Mouse (Mus musculus) thymus, adult 18-20 months (tissue): ENCODE measurements around the gene Ces3a.
"Not testable (repeated sequence)": the region's sequence is repeated elsewhere in the genome, so short reads cannot be mapped to it uniquely, and the experiment has no call there.

Experiments
- DNase-seq, 2 experiments: peaks; one replicate each; pipeline ENCODE4 v3.0.0; 2022; ENCODE audit warnings: mixed read lengths in 2 of 2

Ces3a gene

DNA sequence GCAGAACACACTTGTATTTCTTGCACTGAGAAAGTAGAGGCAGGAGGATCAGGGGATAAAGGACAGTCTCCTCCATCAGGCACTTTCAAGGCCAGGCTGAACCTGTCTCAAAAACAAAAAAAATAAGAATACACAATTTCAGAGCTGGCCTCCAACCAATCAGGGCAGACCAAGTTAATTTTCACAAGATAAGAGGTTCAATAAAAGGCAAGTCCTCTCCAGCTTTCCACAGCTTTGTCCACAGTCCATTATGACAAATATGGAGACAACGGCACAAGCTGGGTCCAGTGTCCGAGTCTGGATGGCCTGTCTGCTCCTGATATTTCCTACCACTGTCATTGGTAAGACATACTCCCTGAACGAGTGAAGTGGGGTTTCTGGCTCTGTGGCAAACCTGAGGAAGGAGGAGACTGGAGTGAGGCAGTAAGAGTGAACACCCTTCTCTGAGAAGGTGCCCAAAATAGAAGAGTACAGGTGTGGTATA is at the start of gene Ces3a:
Gene Ces3a (plus strand): TSS at position 231 of the 484 bp plus-strand sequence.
- no peak for DNase-seq

- no peak for DNase-seq
These were observed 49.2 kb upstream of the Ces3a start for GRCm38 (mm10) chr8:104999183-104999582.

DNA sequence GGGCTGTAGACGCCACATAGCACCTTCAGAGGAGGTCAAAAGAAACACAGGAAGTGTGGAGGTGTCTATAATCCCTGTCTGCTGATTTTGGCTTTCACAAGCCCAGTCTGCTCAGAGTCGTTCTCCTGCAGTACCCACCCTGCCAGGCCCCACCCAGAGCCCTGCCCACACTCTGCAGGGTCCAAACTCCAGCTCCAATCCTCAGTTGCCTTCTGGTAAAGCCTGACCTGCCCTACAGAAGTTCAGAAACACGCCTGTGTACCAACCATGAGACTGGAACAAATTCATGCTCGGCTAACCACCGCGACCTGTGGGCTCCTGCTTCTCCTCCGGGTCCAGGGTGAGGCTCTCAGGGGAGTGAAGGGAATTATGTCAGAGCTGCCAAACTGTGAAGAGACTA is 47.8 kb upstream of the Ces3a start, which contains the start of gene Ces2h:
Gene Ces2h (plus strand): TSS at position 268 of the 400 bp plus-strand sequence.
- no peak for DNase-seq

DNA sequence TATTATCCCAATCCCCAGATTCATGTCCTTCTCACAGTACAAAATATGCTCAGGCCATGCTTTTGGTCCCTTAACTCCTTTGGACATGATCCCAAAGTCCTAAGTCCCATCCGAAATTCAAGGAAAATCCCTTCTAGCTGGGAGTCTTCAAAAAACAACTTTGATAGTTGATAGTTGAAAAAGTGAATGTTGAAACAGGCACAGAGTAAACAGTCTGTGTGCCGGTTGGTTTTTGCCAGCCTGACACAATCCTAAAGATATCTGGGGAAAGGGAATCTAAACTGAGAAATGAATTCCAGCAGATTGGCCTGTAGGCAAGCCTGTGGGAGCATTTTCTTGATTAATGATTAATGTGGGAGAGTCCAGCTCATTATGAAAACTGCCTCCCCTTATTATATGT is 38.4 kb upstream of the Ces3a start:
- DNase-seq: no peak

DNA sequence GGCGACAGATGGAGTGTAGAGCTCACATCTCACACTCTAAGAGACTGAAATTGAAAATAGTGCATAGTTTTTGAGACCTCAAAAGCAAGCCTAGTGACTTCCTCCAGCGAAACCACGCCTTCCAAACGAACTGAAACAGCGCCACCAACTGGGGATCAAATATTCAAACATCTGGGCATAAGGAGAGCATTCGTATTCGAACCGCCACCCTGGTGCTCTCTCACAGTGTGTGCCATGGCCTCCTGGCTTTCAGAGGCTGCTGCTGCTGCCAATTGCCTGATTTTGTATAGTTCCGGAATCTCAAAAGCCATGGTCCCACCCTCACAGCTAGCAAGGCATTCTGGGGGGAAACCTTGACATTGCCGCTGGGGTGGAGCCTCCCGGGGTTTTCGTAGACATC is 37.3 kb upstream of the Ces3a start:
- no peak for DNase-seq

- DNase-seq: no peak
These were observed 34.0 kb upstream of the Ces3a start for GRCm38 (mm10) chr8:105014391-105014790.

DNA sequence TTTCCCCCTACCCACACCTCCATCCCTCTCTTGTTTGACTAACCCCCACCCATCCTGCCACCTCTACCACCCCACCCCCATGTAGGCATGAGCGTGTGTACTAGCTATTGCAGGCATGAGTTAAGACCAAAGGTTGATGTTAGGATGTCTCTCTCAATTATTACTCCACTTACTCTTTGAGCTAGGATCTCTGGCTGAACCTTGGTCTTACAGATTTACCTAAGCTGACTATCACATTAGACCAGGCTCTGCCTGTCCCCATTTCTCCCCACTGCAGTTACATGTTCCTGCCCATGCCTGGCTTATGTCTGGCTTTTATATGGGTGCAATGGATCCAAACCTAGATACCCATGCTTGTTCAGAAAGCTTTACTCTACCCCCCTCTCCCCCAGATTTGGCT is 26.4 kb upstream of the Ces3a start:
- DNase-seq: no peak

DNA sequence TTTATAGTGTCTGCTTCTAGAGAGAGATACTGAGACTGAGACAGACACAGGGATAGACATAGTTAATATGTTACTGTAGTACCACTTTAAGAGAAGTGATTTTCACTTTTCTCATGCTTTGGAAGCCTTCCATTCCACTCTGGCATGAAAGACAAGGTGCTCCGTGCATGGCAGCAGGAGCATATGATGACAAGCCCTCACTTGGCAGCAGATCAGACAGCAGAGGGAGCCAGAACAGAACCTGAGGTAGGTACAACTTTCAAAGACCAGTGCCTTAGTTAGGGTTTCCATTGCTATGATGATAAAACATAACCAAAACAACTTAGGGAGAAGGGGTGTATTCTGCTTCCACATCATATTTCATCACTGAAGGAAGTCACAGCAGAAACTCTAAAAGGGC is 25.3 kb upstream of the Ces3a start:
- DNase-seq: no peak

GRCm38 (mm10) chr8:105025050-105025449 is 23.4 kb upstream of the Ces3a start:
- no peak for DNase-seq

DNA sequence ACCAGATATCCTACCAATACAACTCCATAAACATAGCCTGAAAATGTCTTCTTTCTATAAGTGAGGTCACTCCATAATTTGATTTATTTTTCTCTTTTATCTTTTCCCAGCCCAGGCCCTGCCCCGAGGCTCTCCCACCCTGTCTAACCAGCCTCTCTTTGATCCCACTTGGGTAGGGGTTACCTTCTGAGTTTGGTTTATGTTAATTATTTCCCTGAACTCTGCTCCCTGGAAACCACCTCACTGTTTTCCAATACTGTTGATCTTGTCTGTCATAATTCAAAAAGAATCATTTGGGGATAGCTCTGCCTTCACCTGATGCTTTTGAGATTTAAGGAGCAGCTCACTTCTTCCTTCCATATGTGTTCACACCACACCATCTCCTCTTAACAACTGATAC is 4.9 kb upstream of the Ces3a start:
- DNase-seq: no peak

DNA sequence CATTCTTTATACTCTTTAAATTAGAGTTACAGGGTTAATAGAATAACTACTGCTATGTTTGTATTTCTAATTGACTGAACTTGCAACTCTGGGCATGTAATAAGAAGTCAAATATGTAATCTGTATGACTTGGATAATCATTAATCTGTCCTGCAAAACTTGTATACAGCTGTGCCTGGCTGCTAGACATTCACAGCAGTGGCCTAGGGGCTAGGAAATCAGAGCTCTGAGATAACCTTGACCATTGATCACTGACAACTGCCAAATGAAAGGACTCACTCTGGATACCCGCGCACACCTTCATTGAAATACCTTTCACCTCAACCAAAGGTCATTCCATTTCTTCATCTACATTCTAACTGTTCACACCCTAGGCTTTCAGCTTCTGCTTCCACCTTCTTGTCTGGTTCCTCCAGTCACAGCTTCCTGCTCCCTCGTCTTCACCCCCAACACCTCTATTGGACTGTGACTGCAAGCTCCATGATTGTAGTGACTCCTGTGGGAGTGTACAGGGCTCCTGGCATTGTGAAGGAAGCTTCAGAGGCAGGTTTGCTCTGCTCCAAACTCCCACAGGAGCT is 2.5 kb upstream of the Ces3a start:
- no peak for DNase-seq

DNA sequence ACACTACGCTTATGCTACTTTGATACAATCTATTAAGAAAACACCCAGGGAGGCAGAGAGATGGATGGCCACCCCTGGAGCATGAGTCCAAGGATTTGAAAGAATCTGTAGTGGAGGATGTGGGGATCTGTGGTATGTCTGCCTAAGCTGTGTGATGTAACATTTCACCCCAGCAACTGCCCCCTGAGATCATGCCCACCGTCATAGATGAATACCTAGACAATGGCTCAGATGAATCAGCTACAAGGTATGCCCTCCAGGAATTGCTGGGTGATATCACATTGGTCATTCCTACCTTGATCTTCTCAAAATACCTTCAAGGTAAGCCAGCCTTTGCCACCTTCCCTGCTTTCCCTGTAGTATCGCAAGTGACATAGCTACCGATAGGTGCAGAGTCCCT is 7.8 kb downstream of the Ces3a start:
- no peak for DNase-seq

DNA sequence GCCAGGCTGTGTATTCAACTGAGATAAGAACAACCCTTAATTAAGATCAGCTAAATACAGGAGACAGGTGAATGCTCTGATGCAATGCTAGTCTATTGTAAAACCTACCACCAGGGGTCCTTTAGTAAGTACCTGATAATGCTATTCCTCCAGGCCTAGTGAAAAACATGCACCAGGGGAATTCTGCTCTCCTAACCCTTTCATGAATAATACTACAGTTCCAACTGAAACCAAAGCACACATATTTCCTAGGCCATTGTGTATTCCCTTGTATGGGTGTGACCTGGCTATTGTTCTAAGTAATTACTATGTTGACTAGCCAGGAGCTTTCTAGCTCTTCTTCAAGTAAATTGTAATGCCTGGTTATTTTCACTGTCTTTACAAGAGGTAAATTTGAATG is 11.7 kb downstream of the Ces3a start:
- no peak for DNase-seq

GRCm38 (mm10) chr8:105066761-105067160 is 18.4 kb downstream of the Ces3a start:
- no peak for DNase-seq

DNA sequence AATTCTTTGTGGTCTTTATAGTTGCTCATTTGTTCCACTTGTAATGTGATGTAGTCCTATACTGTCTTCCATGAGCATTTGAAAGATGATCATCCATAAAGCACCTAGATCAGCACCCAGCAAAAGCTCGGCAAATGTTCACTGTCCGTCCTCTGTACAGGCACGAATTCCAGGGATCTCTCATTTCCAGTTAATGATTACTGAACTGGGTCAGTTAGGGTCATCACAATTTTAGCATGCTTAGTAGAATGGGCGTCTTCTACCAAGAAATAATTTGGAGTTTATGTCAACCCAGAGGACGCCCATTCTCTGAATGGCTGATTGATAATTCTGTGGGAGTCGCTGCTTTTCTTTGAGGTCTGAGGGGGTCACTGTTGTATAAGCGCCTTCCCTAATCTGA is 19.5 kb downstream of the Ces3a start:
- not testable (repeated sequence) for DNase-seq

DNA sequence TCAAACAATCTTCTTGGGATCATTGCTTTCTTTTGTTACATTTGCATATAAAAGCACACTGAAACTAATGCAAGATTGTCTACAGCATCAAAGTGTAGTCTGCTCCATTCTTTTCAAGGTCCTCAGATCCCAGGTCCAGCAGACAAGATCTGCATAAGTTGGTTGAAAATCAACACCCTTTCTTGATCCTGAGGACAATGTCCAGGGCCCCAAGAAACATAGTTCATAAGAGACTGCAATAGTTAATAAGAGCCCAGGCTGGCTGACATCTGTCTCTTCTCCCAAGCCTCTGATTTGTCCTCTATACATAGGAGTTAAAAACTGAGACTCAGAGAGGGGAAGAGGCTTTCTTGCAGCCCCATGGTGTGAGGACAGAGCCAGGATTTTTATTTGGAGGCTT is 20.6 kb downstream of the Ces3a start:
- no peak for DNase-seq

DNA sequence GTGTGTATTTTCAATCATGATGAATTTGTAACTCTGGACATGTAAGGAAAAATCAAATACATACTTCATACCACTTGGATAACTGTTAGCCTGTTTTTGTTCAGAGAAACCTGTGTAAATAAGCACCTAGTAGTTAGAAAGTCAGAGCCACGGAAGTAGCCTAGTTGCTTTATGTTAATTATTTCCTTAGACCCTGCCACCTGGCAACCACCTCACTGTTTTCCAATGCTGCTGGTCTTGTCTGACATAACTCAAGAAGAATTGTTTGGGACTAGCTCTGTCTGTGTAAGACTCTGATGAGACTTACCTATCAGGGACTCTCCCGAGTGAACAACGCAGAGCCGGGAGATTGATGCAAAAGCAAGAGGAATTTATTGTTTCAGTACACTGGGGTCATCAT is 28.2 kb downstream of the Ces3a start:
- DNase-seq: no peak

DNA sequence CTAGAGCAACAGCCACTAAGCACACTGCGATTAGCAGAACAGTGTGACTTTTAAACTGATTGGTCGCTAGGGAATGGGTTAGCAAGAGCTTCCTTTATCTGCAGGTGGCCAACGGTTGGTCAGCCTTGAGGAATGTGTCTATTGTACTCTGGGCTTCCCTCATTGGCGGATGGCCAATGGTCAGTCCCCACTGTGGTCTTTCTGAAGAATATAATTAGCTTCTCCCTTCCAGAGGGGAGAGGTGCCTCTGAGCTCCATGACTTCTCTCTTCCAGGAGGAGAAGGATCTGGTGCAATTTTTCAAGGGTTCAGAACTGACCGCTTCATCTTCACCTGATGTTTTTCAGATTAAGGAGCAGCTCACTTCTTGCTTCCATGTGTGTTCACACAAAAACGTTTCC is 28.7 kb downstream of the Ces3a start:
- DNase-seq: no peak

DNA sequence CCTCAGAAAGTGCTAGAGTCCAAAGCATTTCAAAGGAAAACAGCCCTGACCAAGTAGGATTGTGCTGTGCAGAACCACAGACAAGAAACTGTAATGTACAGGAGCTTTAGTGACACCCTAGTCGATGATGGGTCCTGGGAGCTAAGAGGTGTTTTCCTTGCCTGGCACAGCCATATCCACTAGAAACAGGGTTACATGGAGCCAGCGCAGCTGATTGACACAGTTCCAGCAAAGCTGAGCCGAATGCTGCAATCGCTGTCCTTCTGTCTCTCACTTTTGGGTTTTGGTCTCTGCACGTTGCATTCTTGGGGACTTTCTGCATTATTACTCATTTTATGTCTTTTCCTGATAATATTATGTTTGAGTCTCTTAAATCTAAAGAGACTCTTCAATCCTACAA is 30.2 kb downstream of the Ces3a start:
- no peak for DNase-seq

DNA sequence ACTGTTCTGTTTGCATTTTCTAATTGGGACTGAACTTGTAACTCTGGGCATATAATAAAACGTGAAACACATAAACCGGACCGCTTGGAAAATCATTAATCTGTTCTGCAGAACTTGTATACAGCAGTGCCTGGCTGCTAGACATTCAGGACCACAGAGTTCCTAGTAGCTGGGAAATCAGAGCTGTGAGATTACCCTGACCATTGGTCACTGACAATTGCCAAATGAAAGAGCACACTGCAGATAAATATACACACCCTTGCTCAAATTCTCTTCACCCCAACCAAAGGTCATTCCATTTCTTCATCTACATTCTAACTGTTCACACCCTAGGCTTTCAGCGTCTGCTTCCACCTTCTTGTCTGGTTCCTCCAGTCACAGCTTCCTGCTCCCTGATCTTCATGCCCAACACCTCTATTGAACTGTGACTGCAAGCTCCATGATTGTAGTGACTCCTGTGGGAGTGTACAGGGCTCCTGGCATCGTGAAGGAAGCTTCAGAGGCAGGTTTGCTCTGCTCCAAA is 32.5 kb downstream of the Ces3a start:
- no peak for DNase-seq

GRCm38 (mm10) chr8:105083449-105084050 is 35.1 kb downstream of the Ces3a start, which contains the start of gene Ces3b:
Gene Ces3b (plus strand): TSS chr8:105083753.
- DNase-seq: no peak

DNA sequence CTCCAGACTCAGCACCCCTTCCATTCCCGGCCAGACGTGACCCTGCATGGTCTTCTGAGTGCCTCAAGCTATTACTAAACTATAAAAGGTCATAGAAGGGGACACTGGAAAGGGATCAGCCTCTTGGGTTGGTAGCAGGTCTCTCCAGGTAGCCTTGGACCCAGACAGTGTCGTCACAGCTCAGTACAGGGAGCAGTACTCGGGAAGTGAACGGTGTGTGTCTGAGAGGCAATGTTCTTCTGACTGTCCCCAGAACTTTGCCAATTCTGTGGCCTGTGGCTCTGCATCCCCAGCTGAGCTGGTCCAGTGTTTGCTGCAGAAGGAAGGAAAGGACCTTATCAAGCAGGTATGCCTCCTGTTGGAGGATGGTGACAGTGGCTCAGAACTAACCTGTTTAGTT is 39.8 kb downstream of the Ces3a start:
- DNase-seq: not testable (repeated sequence)

DNA sequence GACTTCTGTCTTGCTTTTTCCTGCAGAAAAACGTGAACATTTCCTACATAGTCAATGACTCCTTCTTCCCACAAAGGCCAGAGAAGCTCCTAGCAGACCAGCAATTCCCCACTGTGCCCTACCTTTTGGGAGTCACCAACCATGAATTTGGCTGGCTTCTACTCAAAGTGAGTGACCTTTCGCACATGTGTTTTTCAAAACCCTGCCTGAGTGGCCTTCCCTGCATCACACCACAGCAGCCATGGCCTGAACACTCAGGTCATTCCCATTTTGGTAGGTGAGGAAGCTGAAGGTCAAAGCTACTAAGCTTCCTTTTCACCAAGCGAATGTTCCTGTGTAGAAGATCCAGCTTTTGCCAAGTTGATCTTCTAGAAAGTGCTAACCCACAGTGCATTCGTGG is 40.2 kb downstream of the Ces3a start:
- no peak for DNase-seq

DNA sequence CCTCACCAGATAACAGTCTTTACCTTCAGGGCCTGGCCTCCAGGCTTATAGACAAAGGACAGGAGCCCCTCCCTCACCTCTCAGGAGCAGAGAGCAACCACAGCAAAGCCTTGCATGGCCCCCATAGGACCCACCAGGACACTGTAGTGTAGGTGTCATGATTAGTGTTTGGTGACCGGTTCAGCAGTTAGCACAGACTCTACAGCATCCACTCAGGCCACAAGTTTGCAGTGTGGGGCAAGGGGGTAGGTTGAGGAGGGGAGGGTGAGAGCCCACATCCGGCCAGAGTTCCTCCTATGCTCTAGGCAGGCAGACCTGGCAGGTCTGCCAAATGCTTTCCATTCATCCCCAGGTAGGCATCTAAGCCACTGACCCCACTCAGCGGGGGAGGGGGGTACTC is 45.6 kb downstream of the Ces3a start:
- DNase-seq: no peak
